Comparison of ENCODE assay signal across 23 mouse cellular contexts in genomic region chr13:62561696-62562095, GRCm38 (mm10). TPM values are rescaled to one million over a fixed set of nuclear protein-coding genes. Genes with fewer than 3 reads are reported as not detected.
DNase-seq lines count a peak whose midpoint lies in the region; ATAC-seq and TF ChIP-seq lines count a peak whose summit lies in the region.
"Not testable (repeated sequence)": the region's sequence is repeated elsewhere in the genome, so short reads cannot be mapped to it uniquely, and the experiment has no call there.
"Had no signal": no experiment of that assay in that cellular context is flagged by ENCODE, and none has a peak within 500 bp of the region (broad histone marks: within the 10 kb centered on the region; RNA-seq: fewer than 3 reads in every experiment).

No protein-coding gene starts in this region.

- POLR2A ChIA-PET in Patski (lab: Charles Lee): not testable (repeated sequence)

- CTCF ChIA-PET in Patski (lab: Charles Lee): not testable (repeated sequence)

- TF ChIP-seq CTCF in Patski (IDR thresholded peaks at IDR 0.05): peak; percentile 27
- peak; percentile 21 for TF ChIP-seq CTCF in left cerebral cortex, adult 2 months (IDR thresholded peaks at IDR 0.05)

- not testable (repeated sequence) for H3K27me3 ChIP-seq in Patski

- in situ Hi-C loops in Patski (cut with MboI; ENCODE audit: low pct_unique_long_range_greater_than_20kb): not testable (repeated sequence)

- intact Hi-C loops in heart, postnatal 14 days (cut with DNase I): loop anchor here (10.0 kb wide), 1 partner anchor 293 kb away; the partner anchor contains the start of gene Fbp2
- intact Hi-C loops in left cerebral cortex, adult 2 months (cut with DNase I): not testable (repeated sequence)

- not testable (repeated sequence) for ATAC-seq in Patski

- DNase-seq in Patski (ENCODE audit: low read depth, low spot score): not testable (repeated sequence)
- DNase-seq in cerebellum, postnatal 10 days: peak; percentile 11 to 17
- peak; percentile 1 to 23 for DNase-seq in heart, postnatal 14 days
- peak; percentile 40 for DNase-seq in kidney, postnatal 10 days
- peak in 1 of 2 experiments; percentile 10 for DNase-seq in left cerebral cortex, adult 2 months (ENCODE audit: extremely low spot score in 1 of 2, low spot score in 2 of 2)
- peak; percentile 18 for DNase-seq in lung, postnatal 14 days
- peak; percentile 2 to 3 for DNase-seq in right cerebral cortex, adult 2 months (ENCODE audit: low spot score in 2 of 2)
- DNase-seq in thymus, postnatal 14 days: peak; percentile 30

- not testable (repeated sequence) for H3K4me3 ChIP-seq in left cerebral cortex, adult 2 months

- not testable (repeated sequence) for H3K27ac ChIP-seq in left cerebral cortex, adult 2 months

RNA-seq across cellular contexts. Expression of gene Zfp935, which starts 3.4 kb away (rescaled TPM):
- polyA plus RNA-seq in Patski (2021): 0.95 TPM
- total RNA-seq in heart, postnatal 14 days (2021): not detected
- total RNA-seq in left cerebral cortex, adult 2 months (2021): 1 to 10 TPM in 1 of 2 experiments, under 1 TPM in 1; 0.79 to 1.8 TPM
- total RNA-seq: adrenal gland, adult 18-20 months; gastrocnemius, postnatal 36 days; megakaryocyte-erythroid progenitor cell, adult 5-6 weeks; neutrophil, adult 5-6 weeks had no signal
- polyA plus RNA-seq: brain, embryonic 14.5 days; embryonic facial prominence, embryonic 14.5 days; forebrain, embryonic 15.5 days; hindbrain, embryonic 14.5 days; intestine, embryonic 14.5 days; kidney, embryonic 15.5 days; limb, embryonic 13.5 days; liver, embryonic 13.5 days; lung, embryonic 16.5 days; midbrain, embryonic 15.5 days; small intestine, adult 2 months had no signal

RNA-seq across cellular contexts. Expression of gene Zfp934, which starts 9.3 kb away (rescaled TPM):
- polyA plus RNA-seq in Patski (2021): 4.9 TPM
- 1 to 10 TPM; 3.5 TPM for total RNA-seq in heart, postnatal 14 days (2021)
- total RNA-seq in left cerebral cortex, adult 2 months (2021): 1 to 10 TPM; 7.4 to 7.8 TPM
